Mouse (Mus musculus): ENCODE results near the gene Mmd. TPM values are rescaled to one million over a fixed set of nuclear protein-coding genes. Genes with fewer than 3 reads are reported as not detected.

The Mmd gene
- polyA plus RNA-seq, 1 experiment from 2014 or later, result 31.7 TPM

Other genes with a start within 250 kb of the Mmd start
- gene Pctp, start 246.6 kb upstream of the Mmd start, polyA plus RNA-seq (2015; fragmentation: Nextera tagmentation; extraction: Ambion mirVana), result 4.0 and 4.7 TPM in 2 replicates
- gene Tmem100, start 219.1 kb upstream of the Mmd start, polyA plus RNA-seq (2015; fragmentation: Nextera tagmentation; extraction: Ambion mirVana), result 23.5 and 24.4 TPM in 2 replicates
- 6.4 and 7.3 TPM in 2 replicates for gene Gm45716, start 61.8 kb upstream of the Mmd start, polyA plus RNA-seq (2015; fragmentation: Nextera tagmentation; extraction: Ambion mirVana)
- gene Hlf, start 141.4 kb downstream of the Mmd start, polyA plus RNA-seq (2015; fragmentation: Nextera tagmentation; extraction: Ambion mirVana), result 2.6 and 3.1 TPM in 2 replicates